Mouse (Mus musculus) 3134 (cell line): Measurements from ENCODE around the gene Lrpprc.
"Not testable (repeated sequence)": the region's sequence is repeated elsewhere in the genome, so short reads cannot be mapped to it uniquely, and the experiment has no call there.

Experiments
- DNase-seq: peaks from one replicate; pipeline ENCODE4 v3.0.0-alpha.2; 2011; ENCODE audit warnings: low spot score; ENCODE audit not compliant: insufficient read length; ENCODE audit errors: extremely low read depth

Lrpprc gene

DNA sequence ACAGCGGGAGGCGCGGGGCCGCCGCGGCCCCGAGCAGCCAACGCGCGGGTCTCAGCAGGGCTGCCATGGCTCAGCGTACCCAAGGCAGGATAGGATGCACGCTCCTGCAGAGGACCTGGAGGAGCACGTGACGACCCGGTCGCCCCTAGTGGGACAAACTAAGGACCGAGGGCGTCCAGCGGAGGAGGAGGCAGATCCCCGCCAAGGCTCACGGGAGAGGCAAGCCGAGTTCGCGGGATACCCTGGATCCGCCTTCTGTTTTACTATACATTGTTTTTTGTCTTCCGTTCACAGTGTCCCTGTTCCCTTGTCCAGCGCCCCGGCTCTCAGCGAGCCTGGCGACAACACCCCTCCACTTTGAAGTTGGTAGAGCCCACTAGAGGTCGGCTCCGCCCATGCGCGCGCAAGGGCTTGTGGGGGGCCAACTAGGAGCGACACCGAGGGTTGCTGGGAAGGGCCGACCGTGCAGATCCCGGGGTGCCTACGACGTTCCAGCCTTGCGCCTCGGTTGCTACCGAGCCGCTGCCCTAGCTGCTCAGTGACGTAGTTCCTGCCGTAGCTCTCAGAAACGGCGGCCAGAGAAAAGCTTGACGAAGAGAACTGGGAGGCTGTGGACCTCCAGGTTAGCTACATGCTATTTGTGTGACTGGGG is at the start of gene Lrpprc:
TSS of gene Lrpprc (minus strand) at position 343 of the 652 bp plus-strand sequence.
- peak; percentile 94 for DNase-seq

- peak; percentile 19 for DNase-seq
Measured at GRCm38 (mm10) chr17:84837780-84838179, 47.2 kb upstream of the Lrpprc start.

- DNase-seq = no peak
Measured at GRCm38 (mm10) chr17:84835249-84835648, 44.7 kb upstream of the Lrpprc start.

DNA sequence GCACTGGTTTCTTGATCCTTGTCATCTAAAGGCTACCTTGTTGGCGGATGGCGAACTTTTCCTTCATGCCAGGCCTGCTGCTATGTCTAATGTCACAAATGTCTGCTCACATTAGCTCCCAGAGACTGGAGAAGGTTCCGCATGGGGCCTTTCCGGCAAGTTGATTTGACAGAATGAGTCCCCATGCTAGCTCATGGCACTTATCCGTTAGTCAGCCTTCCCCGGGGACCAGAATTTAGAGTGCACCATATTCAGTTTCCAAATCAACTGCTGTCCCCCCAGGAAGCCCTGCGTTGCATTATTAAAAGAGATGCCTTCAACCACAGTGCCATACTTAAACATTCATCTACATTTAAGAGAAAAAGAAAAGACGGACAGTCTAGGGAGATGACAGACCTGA is 41.8 kb upstream of the Lrpprc start:
- DNase-seq = no peak

- DNase-seq = no peak
Measured at GRCm38 (mm10) chr17:84828301-84828700, 37.7 kb upstream of the Lrpprc start.

DNA sequence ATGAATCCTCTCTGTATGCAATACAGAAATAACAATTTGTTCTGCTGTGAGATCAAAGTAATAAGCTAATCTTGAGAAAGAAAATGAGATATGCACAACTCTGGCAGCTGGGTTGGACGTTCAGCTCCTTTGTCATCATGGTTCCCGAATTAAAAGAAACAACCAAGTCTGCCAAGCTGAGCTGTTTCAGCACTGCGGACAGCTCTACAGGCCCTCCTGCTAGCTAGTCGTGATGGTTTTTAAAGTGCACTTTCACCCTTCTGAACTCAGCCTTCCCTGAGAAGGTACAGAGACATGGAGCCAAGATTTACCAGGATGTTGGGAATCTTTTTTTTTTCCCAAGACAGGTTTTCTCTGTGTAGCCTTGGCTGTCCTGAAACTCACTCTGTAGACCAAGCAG is 30.0 kb upstream of the Lrpprc start:
- DNase-seq = no peak

GRCm38 (mm10) chr17:84818390-84818789 is 27.8 kb upstream of the Lrpprc start:
- DNase-seq = no peak

DNA sequence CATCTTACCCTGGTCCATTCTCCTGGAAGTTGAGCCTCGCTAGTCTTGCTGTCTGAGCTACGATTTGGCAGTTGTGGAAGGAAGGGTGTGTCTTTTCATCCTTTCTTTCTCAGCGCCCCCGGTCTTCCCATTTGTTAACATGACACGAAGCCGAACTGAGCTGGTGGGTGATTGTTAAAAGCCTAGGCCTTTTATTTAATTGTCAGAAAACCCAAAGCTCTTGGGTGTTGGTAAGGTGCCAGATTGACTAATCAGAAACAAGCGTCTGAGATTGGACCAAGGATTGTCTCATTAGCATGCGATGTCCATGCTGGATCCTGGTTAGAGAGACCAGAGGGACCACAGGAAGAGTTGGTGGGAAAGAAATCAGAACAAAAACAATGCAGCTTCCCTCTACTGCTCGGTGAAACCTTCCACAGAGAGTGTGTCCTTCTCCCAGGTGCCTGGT is 25.4 kb upstream of the Lrpprc start:
- DNase-seq = no peak

DNA sequence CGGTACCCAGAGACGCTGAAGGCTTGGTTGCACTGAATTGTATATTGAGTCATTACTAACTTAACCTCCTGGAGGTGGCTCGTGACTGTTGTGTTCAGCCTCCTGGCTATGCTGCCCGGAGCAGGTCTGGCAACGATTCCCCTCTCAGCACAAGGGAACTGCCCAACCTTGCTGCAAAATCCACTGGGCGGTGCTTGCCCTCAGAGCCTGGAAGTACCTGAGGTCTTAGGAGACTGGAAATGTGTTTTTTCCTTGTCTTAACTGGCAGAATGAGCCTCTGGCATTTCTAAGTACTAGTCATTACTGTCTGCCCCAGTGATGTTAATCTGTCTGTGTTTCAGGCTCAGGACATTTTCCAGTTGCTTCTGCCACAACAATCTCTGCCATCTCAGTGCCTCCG is 24.3 kb upstream of the Lrpprc start:
- no peak for DNase-seq

- not testable (repeated sequence) for DNase-seq
Measured at GRCm38 (mm10) chr17:84814192-84814591, 23.6 kb upstream of the Lrpprc start.

GRCm38 (mm10) chr17:84792006-84792405 is 1.4 kb upstream of the Lrpprc start:
- DNase-seq = no peak

GRCm38 (mm10) chr17:84791156-84791555 is 567 bp upstream of the Lrpprc start:
- DNase-seq = no peak

DNA sequence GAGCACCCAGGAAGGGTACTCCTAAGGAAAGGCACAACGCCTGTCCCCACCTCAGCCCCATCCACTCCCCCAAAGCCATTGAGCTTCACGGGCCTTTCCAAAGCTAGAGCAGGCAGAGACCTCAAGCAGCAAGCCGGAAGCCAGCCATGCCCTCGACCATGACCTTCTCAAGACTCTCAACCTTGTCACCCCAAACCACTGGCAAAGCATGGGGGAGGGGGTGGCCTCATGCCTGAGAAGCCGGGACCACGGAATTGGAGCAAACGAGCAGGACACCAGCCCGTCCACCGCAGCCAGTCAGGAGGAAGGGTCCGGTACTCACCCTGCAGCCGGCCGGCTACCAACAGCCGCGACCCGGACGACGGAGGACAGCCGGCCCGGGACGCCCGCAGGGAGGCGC is 546 bp downstream of the Lrpprc start:
- DNase-seq = no peak

- no peak for DNase-seq
Measured at GRCm38 (mm10) chr17:84788376-84789125, 2.0 kb downstream of the Lrpprc start.

DNA sequence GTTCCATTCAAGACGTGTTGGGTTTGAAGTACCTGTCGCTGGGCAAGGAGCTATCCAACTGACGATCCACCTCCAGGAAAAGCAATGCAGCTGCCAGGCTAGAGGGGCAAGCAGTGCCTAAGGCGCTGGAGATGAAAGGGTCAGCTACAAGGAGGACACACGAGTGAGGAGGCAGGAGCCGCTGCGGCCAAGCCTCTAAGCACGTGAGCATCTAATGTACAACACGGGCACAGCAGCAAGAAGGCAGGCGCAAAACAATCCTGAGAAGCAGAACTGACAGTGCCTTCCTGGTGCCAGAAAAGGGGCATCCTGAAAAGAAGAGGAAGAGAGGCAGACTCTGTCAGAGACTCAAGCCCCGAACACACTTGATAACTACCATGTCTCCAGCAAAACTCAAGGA is 3.1 kb downstream of the Lrpprc start:
- no peak for DNase-seq

- DNase-seq = no peak
Measured at GRCm38 (mm10) chr17:84786911-84787310, 3.7 kb downstream of the Lrpprc start.

GRCm38 (mm10) chr17:84785176-84785575 is 5.4 kb downstream of the Lrpprc start:
- DNase-seq = no peak

DNA sequence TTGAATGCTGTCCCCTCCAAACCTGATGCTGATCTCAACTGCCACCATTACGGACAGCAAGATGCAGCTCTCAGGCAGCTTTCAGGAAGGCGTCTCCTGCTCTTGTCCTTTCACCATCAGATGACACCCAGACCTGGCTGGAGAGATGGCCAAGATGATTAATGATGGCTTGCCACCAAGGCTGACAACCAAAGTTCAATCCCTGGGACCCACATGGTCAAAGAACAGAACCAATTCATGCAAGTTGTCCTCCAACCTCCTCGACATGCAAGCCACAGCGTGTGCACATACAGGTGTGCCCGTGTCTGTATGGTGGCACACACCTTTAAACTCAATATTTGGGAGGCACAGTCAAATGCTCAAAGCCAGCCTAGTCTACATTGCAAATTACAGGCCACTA is 7.1 kb downstream of the Lrpprc start:
- DNase-seq = no peak

DNA sequence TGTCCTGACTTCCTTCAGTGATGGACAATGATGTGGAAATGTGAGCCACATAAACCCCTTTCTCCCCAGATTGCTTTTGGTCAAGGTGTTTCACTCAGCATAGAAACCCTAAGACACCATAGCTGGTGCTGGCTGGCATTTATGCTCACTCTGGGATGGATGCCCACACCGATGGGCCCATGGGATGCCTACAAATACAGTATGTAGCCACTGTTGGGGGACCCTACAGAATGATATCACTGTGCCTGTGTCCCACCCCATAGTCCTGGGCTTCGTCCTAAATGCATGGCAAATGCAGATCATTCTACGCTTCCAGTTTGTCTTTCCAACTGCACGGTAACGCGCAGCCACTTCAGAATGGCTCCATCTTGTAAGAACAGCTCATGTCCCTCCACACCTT is 10.3 kb downstream of the Lrpprc start:
- DNase-seq = no peak

- DNase-seq = no peak
Measured at GRCm38 (mm10) chr17:84778477-84778978, 12.1 kb downstream of the Lrpprc start.

GRCm38 (mm10) chr17:84776362-84777000 is 14.1 kb downstream of the Lrpprc start:
- DNase-seq = no peak

GRCm38 (mm10) chr17:84775291-84775690 is 15.3 kb downstream of the Lrpprc start:
- no peak for DNase-seq
